Mouse (Mus musculus) lung, postnatal 14 days (tissue): Measurements from ENCODE around the gene Slc1a7.

Experiments
- DNase-seq: peaks from one replicate; pipeline ENCODE4 v3.0.0; 2021

Slc1a7 gene

DNA sequence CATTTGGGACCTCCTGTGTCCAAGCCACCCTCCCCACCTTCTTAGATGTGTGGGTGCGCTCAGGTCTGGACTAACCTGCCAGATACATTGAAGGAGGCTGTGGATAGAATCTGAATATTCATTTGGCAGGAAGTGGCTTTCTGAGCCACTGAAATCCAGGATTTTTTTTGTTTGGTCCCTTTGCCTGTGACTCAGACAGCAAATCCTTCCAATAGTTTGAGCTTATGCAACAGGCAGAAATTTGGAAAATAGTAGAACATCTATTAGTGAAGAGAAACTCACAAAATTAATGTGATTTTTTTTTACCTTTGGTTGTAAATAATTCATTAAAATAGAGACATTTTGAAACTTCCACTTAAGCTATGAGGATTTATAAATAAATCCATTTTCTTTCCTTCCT is 3.0 kb downstream of the Slc1a7 start:
- DNase-seq, result no peak

DNA sequence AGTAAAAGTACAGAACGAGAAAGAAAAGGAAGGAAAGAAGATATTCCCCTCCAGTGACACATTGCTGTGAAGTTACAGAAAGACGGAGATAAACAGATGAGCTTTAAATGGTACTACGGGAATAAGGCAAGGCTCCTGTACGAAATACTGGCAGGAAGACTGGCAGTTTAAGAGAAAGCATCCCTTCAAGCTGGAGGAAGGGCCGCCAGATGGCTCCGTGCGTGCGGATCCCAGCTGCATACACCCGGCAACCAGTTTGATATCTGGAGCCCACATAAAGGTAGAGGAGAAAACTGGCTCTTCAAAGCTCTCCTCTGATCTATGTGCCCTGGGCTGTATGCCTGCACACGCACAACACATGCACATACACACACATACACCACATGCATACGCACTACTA is 6.4 kb downstream of the Slc1a7 start:
- DNase-seq, result no peak

GRCm38 (mm10) chr4:107975004-107975403 is 6.9 kb downstream of the Slc1a7 start:
- DNase-seq, result no peak

GRCm38 (mm10) chr4:107977593-107977992 is 9.5 kb downstream of the Slc1a7 start:
- no peak for DNase-seq

- no peak for DNase-seq
Measured at GRCm38 (mm10) chr4:107979530-107979929, 11.4 kb downstream of the Slc1a7 start.

- no peak for DNase-seq
Measured at GRCm38 (mm10) chr4:107980002-107980600, 12.0 kb downstream of the Slc1a7 start.

- DNase-seq, result no peak
Measured at GRCm38 (mm10) chr4:107983717-107984116, 15.6 kb downstream of the Slc1a7 start.

DNA sequence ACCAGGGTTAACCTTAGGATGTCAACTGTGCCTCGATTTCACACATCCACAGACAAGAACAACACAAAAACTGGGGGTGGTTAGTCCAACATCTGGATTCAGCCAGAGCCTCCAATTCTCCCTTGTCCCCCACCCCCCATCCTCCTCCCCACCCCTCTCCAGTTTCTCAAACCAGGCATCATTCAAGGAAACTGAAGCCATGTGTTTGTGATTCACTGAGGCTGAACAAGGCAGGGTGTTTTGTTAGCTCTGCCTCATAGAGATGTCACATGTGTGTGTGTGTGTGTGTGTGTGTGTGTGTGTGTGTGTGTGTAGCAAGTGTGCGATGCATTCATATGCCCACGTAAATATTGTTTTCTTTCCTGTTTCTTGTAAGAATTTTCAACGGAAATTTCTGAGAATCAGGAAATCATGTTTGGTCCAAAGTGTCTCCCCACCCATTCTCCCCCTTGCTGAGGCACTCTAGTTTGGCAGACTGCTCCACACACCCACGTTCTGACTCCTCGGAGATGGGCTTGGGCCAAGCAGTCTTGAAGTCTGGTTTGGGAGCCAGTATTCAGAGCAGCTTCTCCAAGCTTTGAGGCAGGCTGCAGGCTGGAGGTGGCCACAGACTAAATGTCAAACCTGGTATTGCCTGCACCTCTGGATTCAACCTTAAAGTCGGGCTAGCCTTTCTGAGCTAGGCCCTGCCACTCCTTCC is 16.3 kb downstream of the Slc1a7 start:
- DNase-seq, result peak; percentile 69

- no peak for DNase-seq
Measured at GRCm38 (mm10) chr4:107985812-107986211, 17.7 kb downstream of the Slc1a7 start.

DNA sequence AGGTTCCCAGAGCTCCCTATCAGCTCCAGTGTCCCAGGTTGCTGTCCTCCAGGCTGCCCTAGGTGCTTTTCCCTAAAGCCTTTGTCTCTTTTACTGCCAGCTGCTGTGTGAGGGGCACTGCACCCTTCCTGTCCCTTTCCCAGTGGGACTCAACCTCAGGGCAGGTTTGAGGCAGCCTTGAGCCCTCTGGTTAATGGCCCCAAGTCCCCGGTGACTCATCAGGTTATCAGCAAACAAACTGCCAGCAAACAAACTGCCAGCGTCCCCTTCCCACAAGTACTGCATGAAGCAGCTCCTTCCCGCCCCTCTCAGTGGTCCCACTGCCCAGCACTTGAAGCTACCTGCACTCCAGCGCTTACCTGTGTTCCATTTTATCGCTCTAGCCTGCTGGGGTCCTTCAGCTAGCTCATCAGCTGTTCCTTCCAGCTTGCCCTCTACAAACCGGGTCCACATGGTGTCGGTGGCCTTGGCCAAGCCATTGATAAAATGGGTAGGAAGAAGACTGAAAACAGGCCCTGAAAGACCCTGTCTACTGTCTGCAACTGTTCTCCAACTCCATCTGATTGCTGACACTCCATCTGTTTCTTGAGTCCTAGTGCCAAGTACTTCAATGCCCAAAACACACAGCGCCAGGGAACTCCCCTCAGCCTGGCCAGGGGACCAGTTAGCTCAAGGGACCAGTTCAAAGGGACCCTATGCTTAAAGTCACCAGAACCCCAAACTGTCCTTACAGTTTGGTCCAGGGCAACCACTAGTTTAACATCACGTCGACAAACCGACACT is 18.4 kb downstream of the Slc1a7 start:
- no peak for DNase-seq

- DNase-seq, result no peak
Measured at GRCm38 (mm10) chr4:107988931-107989330, 20.8 kb downstream of the Slc1a7 start.

DNA sequence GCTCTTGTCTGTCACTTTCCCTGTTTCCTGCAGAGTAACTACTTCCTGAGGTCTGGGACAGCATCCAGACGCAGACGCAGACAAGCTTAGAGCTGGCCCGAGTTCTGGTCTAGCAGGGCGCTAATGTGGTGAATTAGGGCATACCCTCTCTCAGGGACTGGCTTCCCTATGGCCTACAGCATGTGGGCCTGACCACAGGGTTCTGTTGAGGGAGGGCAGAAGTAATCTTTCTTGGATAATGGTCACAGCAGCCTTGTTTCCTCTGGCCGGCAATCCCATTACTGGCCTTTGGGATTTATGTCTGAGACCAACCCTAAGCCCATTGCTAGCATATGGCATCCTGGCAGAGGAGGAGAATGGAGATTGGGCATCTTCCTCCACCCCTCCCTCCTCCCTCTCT is 22.7 kb downstream of the Slc1a7 start:
- no peak for DNase-seq

- DNase-seq, result no peak
Measured at GRCm38 (mm10) chr4:107991879-107992278, 23.7 kb downstream of the Slc1a7 start.

DNA sequence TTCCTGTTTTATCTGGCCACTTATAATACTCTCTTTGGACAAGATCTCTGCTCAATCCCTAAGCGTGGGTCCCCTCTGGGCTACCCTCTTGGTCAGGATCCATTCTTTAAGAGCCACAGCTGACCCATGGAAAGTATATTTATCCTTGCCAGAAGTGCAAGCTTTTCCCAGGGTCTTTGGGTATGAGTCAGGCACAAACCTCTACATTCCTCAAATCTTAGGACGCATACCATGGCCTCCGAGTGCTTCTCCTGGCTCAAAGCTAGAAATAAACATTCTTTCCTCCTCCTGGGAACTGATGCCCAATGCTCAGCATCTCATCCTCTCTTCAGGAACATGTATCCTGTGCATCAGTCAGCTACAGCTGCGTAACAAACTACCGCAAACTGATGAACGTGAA is 26.9 kb downstream of the Slc1a7 start:
- no peak for DNase-seq

- no peak for DNase-seq
Measured at GRCm38 (mm10) chr4:107995727-107996126, 27.6 kb downstream of the Slc1a7 start.

- no peak for DNase-seq
Measured at GRCm38 (mm10) chr4:107996418-107996986, 28.4 kb downstream of the Slc1a7 start.

- DNase-seq, result peak; percentile 22
Measured at GRCm38 (mm10) chr4:107998641-107999332, 30.7 kb downstream of the Slc1a7 start.

DNA sequence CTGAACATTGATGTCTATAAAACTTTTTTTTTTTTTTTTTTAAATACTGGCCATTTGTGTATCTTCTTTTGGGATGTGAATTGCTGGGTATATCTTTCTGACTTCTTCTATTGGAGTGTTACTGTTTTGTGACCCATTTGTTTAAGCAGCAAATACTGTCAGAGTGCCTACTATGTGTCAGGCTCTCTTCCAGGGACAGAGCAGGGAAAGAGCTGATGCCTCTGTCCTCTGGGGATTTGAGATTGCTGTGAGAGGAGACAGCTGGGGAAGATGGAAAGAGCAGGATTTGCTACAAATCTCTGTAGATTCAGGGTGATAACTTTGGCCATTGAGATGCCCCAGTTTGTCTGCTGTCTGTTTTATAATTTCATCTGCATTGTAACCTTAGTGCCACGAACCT is 31.2 kb downstream of the Slc1a7 start:
- DNase-seq, result no peak

GRCm38 (mm10) chr4:108005328-108005727 is 37.2 kb downstream of the Slc1a7 start:
- no peak for DNase-seq

- no peak for DNase-seq
Measured at GRCm38 (mm10) chr4:108007532-108008103, 39.5 kb downstream of the Slc1a7 start.

DNA sequence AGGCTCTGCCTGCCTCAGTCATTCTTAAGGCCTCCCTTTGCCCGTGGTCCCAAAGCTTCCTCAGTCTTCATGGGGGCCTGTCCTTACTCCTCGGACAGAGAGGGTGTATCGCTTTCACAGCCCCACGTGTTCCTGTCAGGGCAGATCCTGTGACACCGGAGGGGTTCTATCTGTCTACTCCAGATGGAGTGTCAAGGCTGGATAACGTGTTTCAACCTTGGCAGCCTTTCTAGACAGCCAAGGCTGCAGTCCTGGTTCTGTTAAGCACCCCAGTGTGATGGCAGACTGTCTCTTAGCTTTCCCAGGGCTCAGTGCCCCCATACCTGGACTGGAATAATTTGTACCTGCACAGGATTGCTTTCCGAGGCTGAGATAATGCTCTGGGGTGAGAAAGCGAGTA is 40.4 kb downstream of the Slc1a7 start:
- no peak for DNase-seq

- no peak for DNase-seq
Measured at GRCm38 (mm10) chr4:108014466-108014865, 46.3 kb downstream of the Slc1a7 start.
